Mouse (Mus musculus): Measurements from ENCODE around the gene Sfpq.

- TF ChIP-seq CTCF (conservative IDR thresholded peaks at IDR 0.05; ENCODE audit: insufficient read depth, insufficient read length, low read depth, low read length) (peak; percentile 52), POLR2A (IDR thresholded peaks at IDR 0.05; ENCODE audit: low read depth, low read length) (no peak)
These were observed 43.7 kb upstream of the Sfpq start for GRCm38 (mm10) chr4:126977467-126977866.
